Mouse (Mus musculus): ENCODE results near the gene Gm45837. TPM values are rescaled to one million over a fixed set of nuclear protein-coding genes. Genes with fewer than 3 reads are reported as not detected.

The Gm45837 gene
- total RNA-seq (2014; rRNA removed): not detected in 2 replicates
- polyA plus RNA-seq (2012; rRNA removed): not detected in 2 replicates

DNA sequence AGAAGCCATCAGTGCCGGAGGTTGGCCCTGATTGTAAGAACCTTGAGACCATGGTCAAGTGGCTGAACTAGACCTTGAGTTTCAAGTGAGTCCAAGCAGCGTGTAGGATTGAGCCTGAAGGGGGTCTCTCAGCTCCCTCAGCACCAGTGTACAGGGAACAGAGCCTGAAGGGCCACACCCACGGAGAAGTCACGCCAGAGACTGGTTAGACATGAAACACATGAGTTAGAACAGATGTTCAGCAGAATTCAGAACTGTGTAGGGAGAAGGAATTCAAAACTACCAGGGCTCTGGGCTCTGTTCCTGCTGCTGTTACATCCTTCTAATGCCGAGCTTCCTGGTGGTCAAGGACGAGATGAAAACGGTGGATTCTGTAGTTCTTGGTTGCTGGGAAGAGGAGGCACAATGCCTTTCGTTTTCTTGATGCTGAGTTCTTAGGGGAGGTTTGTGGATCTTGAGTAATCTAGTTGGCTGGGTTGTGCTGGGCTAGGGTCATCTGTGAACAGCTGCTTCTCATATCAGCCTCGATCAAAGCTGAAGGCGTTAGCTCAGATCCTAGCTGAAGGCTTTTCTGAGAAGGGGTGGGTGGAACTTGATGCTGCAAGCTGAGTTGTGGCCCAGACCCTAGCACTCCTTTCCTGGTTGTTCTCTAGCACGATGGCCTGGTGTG lies at the start of gene Gm45837:
Gene Gm45837 (plus strand): TSS at position 620 of the 670 bp plus-strand sequence.
- Histone ChIP-seq H3K4me1 (ENCODE audit: control insufficient read depth, insufficient read depth, low read length) (no peaks in the 10 kb centered on the region), H3K27me3 (ENCODE audit: control insufficient read depth, insufficient read depth, low read length) (no peaks in the 10 kb centered on the region), H3K4me3 (ENCODE audit: insufficient read depth, low read depth, low read length) (no peak within 1 kb of the TSS), H3K79me2 (ENCODE audit: control insufficient read depth, insufficient read depth, low read length) (no peaks in the 10 kb centered on the region), H3K9ac (ENCODE audit: low read depth, low read length) (no peak within 1 kb of the TSS), H3K27ac (replicated peaks; ENCODE audit: insufficient read depth, low read depth, low read length) (no peak within 1 kb of the TSS), H3K36me3 (ENCODE audit: control insufficient read depth, insufficient read depth, low read length) (peaks cover 22% of the 10 kb centered on the region)
- 88% methylated on average over 11 of the region's 11 CpGs for WGBS
- TF ChIP-seq CTCF (IDR thresholded peaks at IDR 0.05; ENCODE audit: low read depth, low read length) (no peak), POLR2A (IDR thresholded peaks at IDR 0.05; ENCODE audit: extremely low read depth, insufficient read depth, low read length) (no peak)
- no peak for DNase-seq (ENCODE audit: extremely low read depth, low read depth, low spot score)

DNA sequence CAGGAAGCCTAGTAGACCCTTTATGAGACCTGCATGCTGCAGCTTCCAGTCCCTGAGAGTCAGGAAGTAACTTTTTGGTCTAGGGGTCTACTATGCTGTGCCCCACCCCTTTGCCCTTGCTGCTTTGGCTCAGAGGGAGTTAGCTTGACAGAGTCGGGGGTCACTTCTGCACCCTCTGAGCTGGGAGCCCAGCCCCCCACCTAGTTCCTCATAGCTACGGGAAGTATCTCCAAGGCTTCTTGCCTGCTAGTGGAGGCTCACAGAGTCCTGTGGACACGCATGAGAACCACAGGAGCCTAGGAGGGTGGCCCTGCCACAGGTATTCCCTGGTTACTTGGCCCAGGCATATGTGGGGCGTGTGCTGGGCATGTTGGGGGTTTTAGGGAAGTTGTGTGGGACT lies 49.7 kb upstream of the Gm45837 start:
- no peak for DNase-seq (ENCODE audit: extremely low read depth, low read depth, low spot score)

DNA sequence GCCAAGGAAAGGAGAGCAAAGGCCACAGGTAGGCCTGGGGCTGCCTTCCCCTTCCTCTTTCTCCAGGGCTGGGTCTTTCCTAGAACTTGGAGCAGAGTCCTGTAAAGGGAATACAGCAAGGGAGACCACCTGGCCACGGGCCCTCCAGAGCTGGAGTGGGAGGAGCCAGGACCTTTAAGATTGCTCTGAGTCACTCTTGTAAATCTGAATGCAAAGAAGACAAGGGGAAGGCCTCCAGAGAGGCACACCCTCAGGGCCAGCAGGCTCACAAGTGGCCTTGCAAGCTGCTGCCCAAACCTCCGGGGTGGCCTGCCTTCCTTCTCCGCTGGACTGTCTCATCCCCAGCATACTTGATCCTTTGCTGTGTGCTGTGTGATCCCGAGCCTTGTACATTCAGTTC lies 48.9 kb upstream of the Gm45837 start:
- H3K27ac ChIP-seq (replicated peaks; ENCODE audit: insufficient read depth, low read depth, low read length): peak overlapping the region; percentile 39
- TF ChIP-seq POLR2A (IDR thresholded peaks at IDR 0.05; ENCODE audit: extremely low read depth, insufficient read depth, low read length) (no peak), CTCF (IDR thresholded peaks at IDR 0.05; ENCODE audit: low read depth, low read length) (no peak)
- no peak for DNase-seq (ENCODE audit: extremely low read depth, low read depth, low spot score)
- 92% methylated on average over 4 of the region's 4 CpGs for WGBS
- no peaks in the 10 kb centered on the region for H3K79me2 ChIP-seq (ENCODE audit: control insufficient read depth, insufficient read depth, low read length)
- H3K4me1 ChIP-seq (ENCODE audit: control insufficient read depth, insufficient read depth, low read length): peaks cover 3% of the 10 kb centered on the region; the same call in 1 of the 2 replicates
- H3K9ac ChIP-seq (ENCODE audit: low read depth, low read length): no peak overlapping the region; the same call in 1 of the 2 replicates
- no peaks in the 10 kb centered on the region for H3K27me3 ChIP-seq (ENCODE audit: control insufficient read depth, insufficient read depth, low read length)
- no peaks in the 10 kb centered on the region for H3K36me3 ChIP-seq (ENCODE audit: control insufficient read depth, insufficient read depth, low read length)
- H3K4me3 ChIP-seq (ENCODE audit: insufficient read depth, low read depth, low read length): peak overlapping the region; percentile 28; the same call in 1 of the 2 replicates

More for the DNA sequence above, 49.7 kb upstream of the Gm45837 start:
- Histone ChIP-seq H3K27ac (replicated peaks; ENCODE audit: insufficient read depth, low read depth, low read length) (no peak overlapping the region), H3K4me1 (ENCODE audit: control insufficient read depth, insufficient read depth, low read length) (peaks cover 5% of the 10 kb centered on the region; the same call in 1 of the 2 replicates), H3K36me3 (ENCODE audit: control insufficient read depth, insufficient read depth, low read length) (no peaks in the 10 kb centered on the region), H3K79me2 (ENCODE audit: control insufficient read depth, insufficient read depth, low read length) (no peaks in the 10 kb centered on the region), H3K27me3 (ENCODE audit: control insufficient read depth, insufficient read depth, low read length) (no peaks in the 10 kb centered on the region), H3K4me3 (ENCODE audit: insufficient read depth, low read depth, low read length) (no peak overlapping the region), H3K9ac (ENCODE audit: low read depth, low read length) (no peak overlapping the region)
- WGBS: 89% methylated on average over 4 of the region's 4 CpGs
- TF ChIP-seq POLR2A (IDR thresholded peaks at IDR 0.05; ENCODE audit: extremely low read depth, insufficient read depth, low read length) (no peak), CTCF (IDR thresholded peaks at IDR 0.05; ENCODE audit: low read depth, low read length) (no peak)

DNA sequence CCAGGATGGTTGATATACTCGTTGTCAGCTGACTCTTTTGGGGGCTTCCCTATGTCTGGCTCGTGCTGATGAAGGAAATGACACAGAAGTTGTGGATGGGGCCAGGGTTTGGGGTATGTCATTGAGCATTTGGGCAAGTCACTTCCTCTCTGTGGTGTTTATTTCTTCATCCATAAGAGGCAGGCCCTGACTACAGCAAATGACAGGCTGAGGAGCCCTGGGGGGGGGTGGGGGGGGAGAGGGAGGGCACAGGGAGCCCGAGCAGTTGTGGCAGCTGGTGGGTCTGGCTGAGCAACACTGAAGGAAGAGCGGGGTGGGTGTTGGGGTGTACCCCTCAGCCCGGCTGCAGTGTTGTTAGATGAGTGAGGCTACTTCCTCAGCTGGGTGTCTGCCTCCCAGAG lies 47.9 kb upstream of the Gm45837 start:
- H3K27me3 ChIP-seq (ENCODE audit: control insufficient read depth, insufficient read depth, low read length): no peaks in the 10 kb centered on the region
- no peak for TF ChIP-seq CTCF (IDR thresholded peaks at IDR 0.05; ENCODE audit: low read depth, low read length)
- no peak for TF ChIP-seq POLR2A (IDR thresholded peaks at IDR 0.05; ENCODE audit: extremely low read depth, insufficient read depth, low read length)
- peaks cover 3% of the 10 kb centered on the region; the same call in 1 of the 2 replicates for H3K4me1 ChIP-seq (ENCODE audit: control insufficient read depth, insufficient read depth, low read length)
- DNase-seq (ENCODE audit: extremely low read depth, low read depth, low spot score): no peak
- WGBS: 82% methylated on average over 5 of the region's 5 CpGs
- H3K9ac ChIP-seq (ENCODE audit: low read depth, low read length): no peak overlapping the region
- 0 out of 2 replicates have a peak overlapping the region, but pooled peaks have one; percentile 23 for H3K27ac ChIP-seq (replicated peaks; ENCODE audit: insufficient read depth, low read depth, low read length)
- no peak overlapping the region for H3K4me3 ChIP-seq (ENCODE audit: insufficient read depth, low read depth, low read length)
- H3K36me3 ChIP-seq (ENCODE audit: control insufficient read depth, insufficient read depth, low read length): no peaks in the 10 kb centered on the region
- no peaks in the 10 kb centered on the region for H3K79me2 ChIP-seq (ENCODE audit: control insufficient read depth, insufficient read depth, low read length)

DNA sequence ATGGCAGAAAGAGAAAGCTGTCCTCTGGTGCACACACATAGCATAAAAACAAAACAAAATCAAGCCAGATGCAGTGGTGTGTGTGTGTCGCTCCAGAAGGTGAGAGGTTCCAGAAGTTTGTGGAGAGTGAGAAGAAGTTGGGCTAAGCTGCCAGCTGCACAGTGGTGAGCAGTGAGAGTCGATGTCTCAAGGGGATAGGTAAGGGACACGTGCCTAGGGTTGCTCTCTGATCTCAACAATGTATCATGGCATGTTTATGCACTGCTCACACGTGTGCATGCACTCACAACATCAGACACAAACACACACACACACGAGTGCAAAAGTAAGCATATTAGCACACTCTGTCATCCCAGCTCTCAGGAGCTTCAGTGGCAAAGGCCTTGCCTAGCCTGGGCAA lies 46.8 kb upstream of the Gm45837 start:
- no peak overlapping the region for H3K4me3 ChIP-seq (ENCODE audit: insufficient read depth, low read depth, low read length)
- no peak overlapping the region for H3K9ac ChIP-seq (ENCODE audit: low read depth, low read length)
- WGBS: 85% methylated on average over 5 of the region's 5 CpGs
- DNase-seq (ENCODE audit: extremely low read depth, low read depth, low spot score): no peak
- TF ChIP-seq CTCF (IDR thresholded peaks at IDR 0.05; ENCODE audit: low read depth, low read length) (no peak), POLR2A (IDR thresholded peaks at IDR 0.05; ENCODE audit: extremely low read depth, insufficient read depth, low read length) (no peak)
- no peaks in the 10 kb centered on the region for H3K36me3 ChIP-seq (ENCODE audit: control insufficient read depth, insufficient read depth, low read length)
- H3K4me1 ChIP-seq (ENCODE audit: control insufficient read depth, insufficient read depth, low read length): peaks cover 3% of the 10 kb centered on the region; the same call in 1 of the 2 replicates
- H3K79me2 ChIP-seq (ENCODE audit: control insufficient read depth, insufficient read depth, low read length): no peaks in the 10 kb centered on the region
- no peak overlapping the region for H3K27ac ChIP-seq (replicated peaks; ENCODE audit: insufficient read depth, low read depth, low read length)
- no peaks in the 10 kb centered on the region for H3K27me3 ChIP-seq (ENCODE audit: control insufficient read depth, insufficient read depth, low read length)

All from liver, adult 2 months (tissue).